Mouse (Mus musculus) adrenal gland, adult 10 weeks (tissue): ENCODE data around the gene Zc3hc1. TPM values are rescaled to one million over a fixed set of nuclear protein-coding genes. Genes with fewer than 3 reads are reported as not detected.

Experiments used
- polyA plus RNA-seq: library from polyadenylated mRNA; stranded (reverse); fragments of 350-450 nt; fragmentation: Illumina TruSeq; extraction: RNeasy Lipid Tissue Mini Kit (QIAGEN cat#74804); gene quantifications from one replicate; pipeline ENCODE4 v1.2.3, GENCODE M21; 2014; ENCODE audit warnings: low read depth, low replicate concordance

Gene Zc3hc1
- polyA plus RNA-seq = 3.4 TPM

GRCm38 (mm10) chr6:30390714-30391697 lies at the start of gene Zc3hc1:
Gene Zc3hc1 (minus strand): TSS chr6:30391028.

GRCm38 (mm10) chr6:30401308-30402015 lies 10.6 kb upstream of the Zc3hc1 start, which contains the start of gene Klhdc10:
Gene Klhdc10 (plus strand): TSS chr6:30401868.

Other genes starting within 250 kb of the Zc3hc1 start
- 126 TPM for gene Ube2h, start 86.5 kb downstream of the Zc3hc1 start, polyA plus RNA-seq
- gene Klhdc10, start 10.8 kb upstream of the Zc3hc1 start, polyA plus RNA-seq = 81.2 TPM
- gene Tmem209, start 118.8 kb upstream of the Zc3hc1 start, polyA plus RNA-seq = 68.4 TPM
- not detected for gene Ssmem1, start 118.8 kb upstream of the Zc3hc1 start, polyA plus RNA-seq
- gene Cpa2, start 150.6 kb upstream of the Zc3hc1 start, polyA plus RNA-seq = not detected
- 2.3 TPM for gene Cpa4, start 177.3 kb upstream of the Zc3hc1 start, polyA plus RNA-seq
- not detected for gene Cpa5, start 220.0 kb upstream of the Zc3hc1 start, polyA plus RNA-seq
- 0.64 TPM for gene Cpa1, start 248.2 kb upstream of the Zc3hc1 start, polyA plus RNA-seq